Mouse (Mus musculus) ES-E14 (cell line): ENCODE measurements around the gene Gmppa. TPM values are rescaled to one million over a fixed set of nuclear protein-coding genes. Genes with fewer than 3 reads are reported as not detected.

ENCODE experiments used
- DNase-seq: peaks from one replicate; pipeline ENCODE4 v3.0.0-alpha.2; 2013; ENCODE audit warnings: low read depth, low spot score
- H3K27ac ChIP-seq: 2 replicates; pipeline ENCODE4 v1.5.1; 2012; ENCODE audit warnings: low read depth, mild to moderate bottlenecking, low read length, moderate library complexity, mixed read lengths; ENCODE audit not compliant: poor library complexity, insufficient read depth, severe bottlenecking
- H3K36me3 ChIP-seq: 2 replicates; pipeline ENCODE4 v1.6.1; 2012; ENCODE audit warnings: mild to moderate bottlenecking, low read length, moderate library complexity, mixed read lengths; ENCODE audit not compliant: control insufficient read depth, poor library complexity, insufficient read depth, severe bottlenecking
- H3K4me1 ChIP-seq, 2 experiments: fragments of 150-350 bp in 1 of 2; sonication (generic) in 1 of 2; 2 replicates each; pipeline ENCODE4 v1.6.1; 2012; ENCODE audit warnings: low read length in 2 of 2, mild to moderate bottlenecking in 1 of 2, mixed read lengths in 1 of 2; ENCODE audit not compliant: control insufficient read depth in 2 of 2, insufficient read depth in 2 of 2, poor library complexity in 1 of 2
- H3K4me3 ChIP-seq, 2 experiments: fragments of 150-350 bp in 1 of 2; sonication (generic) in 1 of 2; 2 replicates each; pipeline ENCODE4 v1.5.1; 2012; ENCODE audit warnings: low read length in 2 of 2, low read depth in 1 of 2, mild to moderate bottlenecking in 1 of 2, mixed read lengths in 1 of 2; ENCODE audit not compliant: insufficient read depth in 1 of 2, poor library complexity in 1 of 2, severe bottlenecking in 1 of 2
- H3K9ac ChIP-seq: 2 replicates; pipeline ENCODE4 v1.6.1; 2012; ENCODE audit warnings: low read depth, mild to moderate bottlenecking, low read length, mixed read lengths; ENCODE audit not compliant: poor library complexity, insufficient read depth, severe bottlenecking
- H3K9me3 ChIP-seq: fragments of 150-350 bp; sonication (generic); 2 replicates; pipeline ENCODE4 v1.6.1; 2012; ENCODE audit warnings: low read depth, mild to moderate bottlenecking, low read length; ENCODE audit not compliant: control insufficient read depth, insufficient read depth
- CHD2 ChIP-seq: IDR thresholded peaks from 2 replicates; pipeline ENCODE4 v1.6.1; 2014; ENCODE audit warnings: mild to moderate bottlenecking, low read depth, low read length, inconsistent platforms
- HCFC1 ChIP-seq: IDR thresholded peaks from 2 replicates; pipeline ENCODE4 v1.6.1; 2012; ENCODE audit warnings: low read length, inconsistent platforms, borderline replicate concordance; ENCODE audit not compliant: insufficient read depth
- MAFK ChIP-seq: IDR thresholded peaks from 2 replicates; pipeline ENCODE4 v1.6.1; 2014; ENCODE audit warnings: mild to moderate bottlenecking, low read depth, low read length, inconsistent platforms; ENCODE audit not compliant: insufficient read depth
- ZC3H11A ChIP-seq: IDR thresholded peaks from 2 replicates; pipeline ENCODE4 v1.6.1; 2012; ENCODE audit warnings: low read depth, mild to moderate bottlenecking, inconsistent platforms, low read length, borderline replicate concordance
- ZNF384 ChIP-seq: IDR thresholded peaks from 2 replicates; pipeline ENCODE4 v1.6.1; 2012; ENCODE audit warnings: low read depth, low read length, inconsistent platforms
- in situ Hi-C, 2 experiments: fragments of 600-800 bp; cut with MboI; formaldehyde crosslinking; loops; one replicate each; pipeline ENCODE4 v1.15.1; 2025; ENCODE audit warnings: low sequenced_read_pairs in 2 of 2, inconsistent platforms in 1 of 2; ENCODE audit not compliant: unreplicated experiment in 2 of 2
- total RNA-seq: library from RNA; depleted of rRNA; stranded (reverse); fragments of 300-350 nt; gene quantifications from 2 replicates; pipeline ENCODE4 v1.2.3, GENCODE M21; 2012; rRNA removed

Gene Gmppa
- total RNA-seq, 1 experiment = 40.2 TPM

DNA sequence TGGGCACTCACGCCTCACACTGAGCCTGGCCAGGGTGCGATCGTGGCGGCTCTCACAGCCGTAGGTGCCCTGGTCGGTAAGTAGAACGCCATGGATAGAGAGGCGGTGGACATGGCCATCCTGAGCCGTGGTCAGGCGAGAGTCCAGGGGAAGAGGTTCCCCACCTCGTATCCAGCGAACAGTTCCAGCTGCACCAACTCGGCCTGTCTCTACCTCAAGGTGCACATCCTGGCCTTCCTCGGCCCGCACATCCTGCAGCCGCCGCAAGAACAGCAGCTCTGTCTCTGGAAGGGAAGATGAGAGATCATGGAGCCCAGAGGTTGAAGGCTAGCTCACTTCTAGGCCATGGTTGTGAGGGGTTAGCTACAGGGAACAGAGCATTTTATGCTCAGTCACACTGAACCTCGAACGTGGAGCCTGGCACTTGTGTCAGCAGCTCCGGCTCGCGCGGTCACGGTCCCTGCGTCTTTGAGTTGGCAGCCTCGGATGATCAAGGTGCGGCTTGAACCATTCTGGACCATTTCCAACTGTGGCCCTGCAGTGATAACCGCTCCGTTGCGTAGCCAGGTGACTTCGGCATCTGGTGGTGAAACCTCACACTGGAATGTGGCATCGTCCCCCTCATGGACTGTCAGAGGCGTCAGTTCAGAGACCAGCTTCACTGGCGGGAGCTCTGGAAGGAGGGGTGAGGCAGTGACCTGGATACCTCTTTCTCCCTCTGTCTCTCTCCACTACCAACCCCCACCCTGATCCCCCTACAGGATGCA is 55.2 kb downstream of the Gmppa start:
- H3K27ac ChIP-seq = no peak overlapping the region

DNA sequence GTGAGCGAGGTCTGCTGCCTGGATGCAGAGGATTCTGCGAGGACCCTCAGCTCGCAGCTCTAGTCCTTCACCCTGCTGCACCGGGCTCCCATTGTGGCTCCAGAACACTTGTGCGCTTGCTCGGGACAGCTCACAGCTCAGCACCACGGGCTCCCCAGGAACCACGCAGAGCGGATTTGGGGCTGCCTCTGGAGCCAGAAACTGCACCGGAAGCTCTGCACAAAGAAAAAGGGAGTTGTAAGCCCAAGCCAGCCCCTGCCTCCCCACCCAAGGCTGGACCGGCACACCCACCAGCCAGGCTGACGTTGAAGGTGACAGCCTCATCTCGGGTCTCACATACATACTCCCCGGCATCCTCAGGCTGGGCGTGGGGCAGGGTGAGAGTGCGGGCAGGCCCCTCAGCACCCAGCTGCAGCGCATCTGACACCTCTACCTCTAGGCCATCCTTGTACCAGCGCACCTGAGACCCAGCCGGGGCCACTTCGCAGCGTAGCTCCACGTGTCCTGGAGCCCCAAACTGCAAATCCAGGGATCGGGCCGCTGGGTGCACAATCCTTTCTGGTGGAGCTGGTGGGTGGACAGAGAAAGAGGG is 56.9 kb downstream of the Gmppa start:
- Histone ChIP-seq H3K27ac (no peak overlapping the region), H3K9ac (no peak overlapping the region), H3K9me3 (no peaks in the 10 kb centered on the region), H3K36me3 (peaks cover 7% of the 10 kb centered on the region; the same call in 1 of the 2 replicates), H3K4me3 (0 out of 4 replicates have a peak overlapping the region, but pooled peaks of 1 of the 2 experiments have one; percentile 11), H3K4me1 (peaks cover 5 to 18% of the 10 kb centered on the region in 2 experiments; a peak in 1 of 4 replicates)
- TF ChIP-seq HCFC1 = no peak
- TF ChIP-seq ZNF384 = no peak
- TF ChIP-seq MAFK = no peak
- TF ChIP-seq ZC3H11A = no peak
- TF ChIP-seq CHD2 = no peak
- in situ Hi-C loops = no loop called here
- no peak for DNase-seq

More for the DNA sequence above, 55.2 kb downstream of the Gmppa start:
- Histone ChIP-seq H3K4me1 (peaks cover 5 to 25% of the 10 kb centered on the region in 2 experiments; a peak in 2 of 4 replicates), H3K9me3 (no peaks in the 10 kb centered on the region), H3K36me3 (no peaks in the 10 kb centered on the region), H3K9ac (0 out of 2 replicates have a peak overlapping the region, but pooled peaks have one; percentile 6), H3K4me3 (peak overlapping the region; percentile 23 to 45; a peak in 1 of 4 replicates)
- in situ Hi-C loops = no loop called here
- no peak for DNase-seq
- TF ChIP-seq ZC3H11A (no peak), HCFC1 (no peak), CHD2 (no peak), ZNF384 (no peak), MAFK (no peak)

Other genes starting within 250 kb of the Gmppa start
- gene Ankzf1, start 243.8 kb upstream of the Gmppa start, total RNA-seq = 23.0 and 42.5 TPM in 2 replicates
- 17.2 and 24.4 TPM in 2 replicates for gene Atg9a, start 243.7 kb upstream of the Gmppa start, total RNA-seq
- gene Glb1l, start 225.1 kb upstream of the Gmppa start, total RNA-seq = 5.8 and 7.6 TPM in 2 replicates
- 63.6 and 103 TPM in 2 replicates for gene Stk16, start 225.1 kb upstream of the Gmppa start, total RNA-seq
- gene Tuba4a, start 216.1 kb upstream of the Gmppa start, total RNA-seq = 110 and 124 TPM in 2 replicates
- gene A630095N17Rik, start 203.8 kb upstream of the Gmppa start, total RNA-seq = not detected in 2 replicates
- gene Dnajb2, start 199.5 kb upstream of the Gmppa start, total RNA-seq = 15.8 and 17.7 TPM in 2 replicates
- 8.9 and 9.0 TPM in 2 replicates for gene Ptprn, start 171.4 kb upstream of the Gmppa start, total RNA-seq
- gene Resp18, start 157.5 kb upstream of the Gmppa start, total RNA-seq = 0.90 TPM in 1 of 2 replicates, not detected in the other
- 67.1 and 75.5 TPM in 2 replicates for gene Dnpep, start 117.9 kb upstream of the Gmppa start, total RNA-seq
- gene Des, start 75.6 kb upstream of the Gmppa start, total RNA-seq = 10.8 and 19.4 TPM in 2 replicates
- 16.9 and 31.2 TPM in 2 replicates for gene Speg, start 60.6 kb upstream of the Gmppa start, total RNA-seq
- not detected in 2 replicates for gene Asic4, start 14.5 kb downstream of the Gmppa start, total RNA-seq
- 43.5 and 80.3 TPM in 2 replicates for gene Chpf, start 43.4 kb downstream of the Gmppa start, total RNA-seq
- 1.6 TPM in 2 replicates for gene Tmem198, start 43.6 kb downstream of the Gmppa start, total RNA-seq
- gene Obsl1, start 70.5 kb downstream of the Gmppa start, total RNA-seq = 45.0 and 52.2 TPM in 2 replicates
- 0.80 and 1.6 TPM in 2 replicates for gene Inha, start 71.1 kb downstream of the Gmppa start, total RNA-seq
- 26.8 and 41.8 TPM in 2 replicates for gene Stk11ip, start 85.6 kb downstream of the Gmppa start, total RNA-seq
- gene Slc4a3, start 110.3 kb downstream of the Gmppa start, total RNA-seq = 7.9 and 16.0 TPM in 2 replicates